Mouse (Mus musculus) brain, embryonic 14.5 days (tissue): ENCODE measurements at regions not wholly inside any gene's neighbourhood (a gene's known extent, or its start where the extent isn't known, plus 50 kb on each side); places are given as distances from the start of the nearest gene placed in this dataset.

ENCODE experiments used
- CTCF ChIP-seq: fragments of 200-500 bp; IDR thresholded peaks from 2 replicates; pipeline ENCODE4 v1.5.1; 2012; ENCODE audit warnings: inconsistent platforms, mild to moderate bottlenecking, moderate library complexity, borderline replicate concordance; ENCODE audit not compliant: insufficient read depth, insufficient read length; ENCODE audit errors: extremely low read depth
- POLR2A ChIP-seq: fragments of 200-500 bp; IDR thresholded peaks from 2 replicates; pipeline ENCODE4 v1.6.1; 2012; ENCODE audit warnings: mild to moderate bottlenecking, inconsistent platforms, borderline replicate concordance; ENCODE audit not compliant: poor library complexity, insufficient read depth, insufficient read length, severe bottlenecking; ENCODE audit errors: extremely low read depth

- TF ChIP-seq CTCF = no peak
- no peak for TF ChIP-seq POLR2A
These were observed 891.3 kb upstream of the Ddx18 start for GRCm38 (mm10) chr1:122459056-122459455.
